Mouse (Mus musculus) C2C12 (cell line): ENCODE measurements around the gene Pappa2.

Source experiments
- CEBPB ChIP-seq: IDR thresholded peaks from one replicate; pipeline ENCODE4 v1.6.1; 2011; ENCODE audit warnings: low read depth, mild to moderate bottlenecking, control low read depth, moderate library complexity
- CTCF ChIP-seq: IDR thresholded peaks from one replicate; pipeline ENCODE4 v1.5.1; 2011; ENCODE audit not compliant: control insufficient read depth, insufficient read depth, insufficient read length
- MAX ChIP-seq: IDR thresholded peaks from one replicate; pipeline ENCODE4 v1.6.1; 2011; ENCODE audit warnings: mild to moderate bottlenecking, control low read depth
- MYOG ChIP-seq: IDR thresholded peaks from one replicate; pipeline ENCODE4 v1.6.1; 2011; ENCODE audit not compliant: control insufficient read depth, insufficient read length; ENCODE audit errors: extremely low read depth
- USF1 ChIP-seq: IDR thresholded peaks from one replicate; pipeline ENCODE4 v1.6.1; 2011; ENCODE audit warnings: low read depth, mild to moderate bottlenecking, control low read depth, moderate library complexity

DNA sequence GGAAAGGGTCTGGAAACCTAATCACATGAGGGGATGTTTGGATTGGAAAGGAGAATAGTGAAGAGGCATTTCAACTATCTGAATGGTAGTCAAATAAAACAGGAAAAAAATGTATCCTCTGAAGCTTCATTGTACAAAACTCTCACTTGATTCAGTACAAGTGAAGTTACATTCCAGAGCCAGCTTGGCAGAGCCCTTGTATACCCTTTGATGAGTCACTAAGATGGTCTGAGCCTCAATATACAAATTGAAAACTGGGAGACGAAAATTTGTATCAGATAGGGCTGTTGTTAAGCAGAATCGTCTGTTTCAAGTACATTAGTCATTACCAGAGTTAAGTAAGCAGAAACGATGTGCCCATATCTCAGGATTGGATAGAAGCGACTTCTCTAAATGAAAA lies 143.1 kb downstream of the Pappa2 start:
- no peak for TF ChIP-seq CTCF
- no peak for TF ChIP-seq MAX
- TF ChIP-seq CEBPB, result no peak
- TF ChIP-seq MYOG, result no peak
- no peak for TF ChIP-seq USF1
